Mouse (Mus musculus) hindbrain, postnatal 0 days (tissue): Measurements from ENCODE around the gene Zc3h10. TPM values are rescaled to one million over a fixed set of nuclear protein-coding genes. Genes with fewer than 3 reads are reported as not detected.
A peak's percentile ranks its signal among the peaks of the same experiment; 100 is the strongest.
"Not testable (repeated sequence)": the region's sequence is repeated elsewhere in the genome, so short reads cannot be mapped to it uniquely, and the experiment has no call there.

ENCODE experiments used
- ATAC-seq: fragments of 200-750 bp; cut with Nextera tagmentation; 2 replicates; pipeline ENCODE4 v1.8.0; 2017; ENCODE audit warnings: mild to moderate bottlenecking, moderate TSS enrichment, moderate library complexity
- DNase-seq: peaks from one replicate; pipeline ENCODE4 v3.0.0-alpha.2; 2015; ENCODE audit warnings: low spot score
- H3K27ac ChIP-seq: fragments of 300-500 bp; sonication (generic); 2 replicates; pipeline ENCODE4 v1.5.1; 2014; ENCODE audit warnings: mild to moderate bottlenecking
- H3K27me3 ChIP-seq: fragments of 300-500 bp; sonication (generic); 2 replicates; pipeline ENCODE4 v1.6.1; 2014; ENCODE audit warnings: low read length, mixed read lengths; ENCODE audit not compliant: insufficient read depth
- H3K36me3 ChIP-seq: fragments of 300-500 bp; sonication (generic); 2 replicates; pipeline ENCODE4 v1.6.1; 2014; ENCODE audit warnings: low read length, mixed read lengths; ENCODE audit not compliant: insufficient read depth
- H3K4me1 ChIP-seq: fragments of 300-500 bp; sonication (generic); 2 replicates; pipeline ENCODE4 v1.6.1; 2014; ENCODE audit warnings: antibody characterized with exemption, low read length, mixed read lengths; ENCODE audit not compliant: insufficient read depth
- H3K4me2 ChIP-seq: fragments of 300-500 bp; sonication (generic); 2 replicates; pipeline ENCODE4 v1.6.1; 2014; ENCODE audit warnings: low read depth, mild to moderate bottlenecking, low read length, moderate library complexity, mixed read lengths
- H3K4me3 ChIP-seq: fragments of 300-500 bp; sonication (generic); 2 replicates; pipeline ENCODE4 v1.5.1; 2014; ENCODE audit warnings: low read length
- H3K9ac ChIP-seq: fragments of 300-500 bp; sonication (generic); replicated peaks from 2 replicates; pipeline ENCODE4 v1.6.1; 2014; ENCODE audit warnings: mild to moderate bottlenecking, low read length, moderate library complexity, mixed read lengths
- H3K9me3 ChIP-seq: fragments of 300-500 bp; sonication (generic); 2 replicates; pipeline ENCODE4 v1.6.1; 2016; ENCODE audit warnings: low read length, mixed read lengths
- CTCF ChIP-seq: IDR thresholded peaks from 2 replicates; pipeline ENCODE4 v1.5.1; 2016; ENCODE audit warnings: antibody characterized with exemption, control low read depth, low read depth
- WGBS: fragments of 180-500 bp; shearing (Covaris S2); extraction: QIAGEN DNeasy Blood & Tissue Kit; methylation state at CpG from one replicate; pipeline ENCODE4 v1.1.7; 2014; 5-methylcytosine and 5-hydroxymethylcytosine counted together
- microRNA-seq, 2 experiments: library from miRNA; unstranded; fragments of <30 nt; microRNA quantifications; one replicate each; pipeline ENCODE4; 2016
- polyA plus RNA-seq: library from polyadenylated mRNA; unstranded; fragments of >200 nt; fragmentation: Nextera tagmentation; extraction: Ambion mirVana; gene quantifications from 2 replicates; pipeline ENCODE4 v1.2.1, GENCODE M21; 2015
- total RNA-seq: library from RNA; depleted of rRNA; stranded (reverse); fragments of >200 nt; gene quantifications from 2 replicates; pipeline ENCODE4 v1.2.3, GENCODE M21; 2014; rRNA removed

The Zc3h10 gene
- total and polyA plus RNA-seq, 2 experiments from 2014 or later: 12.5 to 19.4 TPM

DNA sequence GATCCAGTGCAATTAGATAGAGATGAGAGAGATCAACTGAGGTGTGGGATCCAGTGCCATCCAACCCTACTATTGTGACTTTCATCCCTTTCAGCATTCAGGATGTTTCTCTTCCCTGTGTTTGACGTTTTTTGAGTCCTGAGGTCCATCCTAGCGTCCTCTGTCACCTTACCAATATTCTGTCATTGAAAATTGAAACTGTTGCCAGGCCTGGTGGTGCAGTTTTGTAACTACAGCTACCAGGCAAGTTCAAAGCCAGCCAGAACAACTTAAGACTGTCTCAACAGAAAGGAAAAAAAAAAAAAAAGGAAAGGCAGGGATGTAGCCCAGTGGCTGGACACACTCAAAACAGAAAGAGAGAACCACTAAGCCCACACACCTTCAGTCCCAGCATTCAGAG is 52.3 kb downstream of the Zc3h10 start:
- Histone ChIP-seq H3K9me3 (no peaks in the 10 kb centered on the region), H3K4me3 (peak overlapping the region; percentile 59; the same call in 1 of the 2 replicates), H3K27me3 (no peaks in the 10 kb centered on the region), H3K27ac (peak overlapping the region; percentile 91; the same call in 1 of the 2 replicates), H3K4me2 (peak overlapping the region; percentile 71), H3K4me1 (peaks cover 20% of the 10 kb centered on the region), H3K9ac (0 out of 2 replicates have a peak overlapping the region, but pooled peaks have one; percentile 75), H3K36me3 (peaks cover 3% of the 10 kb centered on the region; the same call in 1 of the 2 replicates)
- WGBS: 70% methylated on average over 2 of the region's 2 CpGs
- no peak for ATAC-seq
- DNase-seq: no peak
- TF ChIP-seq CTCF: peak; percentile 36; the same call in 1 of the 2 replicates

GRCm38 (mm10) chr10:128494667-128495245 is 52.8 kb downstream of the Zc3h10 start:
- Histone ChIP-seq H3K27me3 (no peaks in the 10 kb centered on the region), H3K4me1 (peaks cover 20% of the 10 kb centered on the region)
- no peak for TF ChIP-seq CTCF

GRCm38 (mm10) chr10:128493695-128494666 is 53.6 kb downstream of the Zc3h10 start, which contains the start of gene Myl6:
Gene Myl6, minus strand, starts transcription at chr10:128494145.
- no peaks in the 10 kb centered on the region for H3K9me3 ChIP-seq
- peaks cover 20% of the 10 kb centered on the region for H3K4me1 ChIP-seq
- H3K4me2 ChIP-seq: peak within 1 kb of the TSS; percentile 71
- H3K27me3 ChIP-seq: no peaks in the 10 kb centered on the region
- peak within 1 kb of the TSS; percentile 59 for H3K4me3 ChIP-seq
- H3K9ac ChIP-seq: peak within 1 kb of the TSS; percentile 75
- DNase-seq: peak; percentile 99
- peak; percentile 79 for TF ChIP-seq CTCF
- under 1% methylated on average over 45 of the region's 45 CpGs for WGBS
- ATAC-seq: peak; percentile 94
- H3K36me3 ChIP-seq: peaks cover 14% of the 10 kb centered on the region; the same call in 1 of the 2 replicates
- peak within 1 kb of the TSS; percentile 91 for H3K27ac ChIP-seq

More at GRCm38 (mm10) chr10:128494667-128495245, 52.8 kb downstream of the Zc3h10 start:
- Histone ChIP-seq H3K4me2 (peak overlapping the region; percentile 71), H3K9me3 (no peaks in the 10 kb centered on the region), H3K36me3 (peaks cover 9% of the 10 kb centered on the region; the same call in 1 of the 2 replicates), H3K27ac (peak overlapping the region; percentile 91), H3K4me3 (peak overlapping the region; percentile 59), H3K9ac (peak overlapping the region; percentile 75)
- ATAC-seq (no peak), DNase-seq (no peak)
- 52% methylated on average over 11 of the region's 11 CpGs for WGBS

DNA sequence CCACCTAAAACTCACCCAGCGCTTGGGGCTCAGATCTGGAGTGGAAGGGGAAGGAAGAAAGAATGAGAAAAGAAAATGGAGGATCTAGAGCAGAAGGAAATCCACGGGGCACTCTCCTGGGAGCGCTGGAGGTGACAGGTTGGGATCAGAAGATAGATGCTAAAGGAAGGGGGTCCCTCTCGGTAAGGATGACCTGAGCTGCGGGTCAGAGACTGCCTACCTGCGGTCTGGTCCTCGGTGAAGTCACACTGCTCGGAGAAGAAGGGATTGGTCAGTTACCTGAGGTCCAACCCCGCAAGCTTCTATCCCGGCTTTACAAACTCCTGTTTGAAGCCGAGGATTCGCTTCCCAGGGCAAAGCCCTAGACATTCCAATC is 54.3 kb downstream of the Zc3h10 start:
- DNase-seq: peak; percentile 56
- Histone ChIP-seq H3K4me3 (peak overlapping the region; percentile 59), H3K27me3 (no peaks in the 10 kb centered on the region), H3K9ac (peak overlapping the region; percentile 75), H3K27ac (peak overlapping the region; percentile 91), H3K4me1 (peaks cover 18% of the 10 kb centered on the region), H3K4me2 (peak overlapping the region; percentile 71), H3K36me3 (peaks cover 21% of the 10 kb centered on the region; the same call in 1 of the 2 replicates), H3K9me3 (no peaks in the 10 kb centered on the region)
- no peak for TF ChIP-seq CTCF
- under 1% methylated on average over 12 of the region's 12 CpGs for WGBS
- peak; percentile 43 for ATAC-seq

DNA sequence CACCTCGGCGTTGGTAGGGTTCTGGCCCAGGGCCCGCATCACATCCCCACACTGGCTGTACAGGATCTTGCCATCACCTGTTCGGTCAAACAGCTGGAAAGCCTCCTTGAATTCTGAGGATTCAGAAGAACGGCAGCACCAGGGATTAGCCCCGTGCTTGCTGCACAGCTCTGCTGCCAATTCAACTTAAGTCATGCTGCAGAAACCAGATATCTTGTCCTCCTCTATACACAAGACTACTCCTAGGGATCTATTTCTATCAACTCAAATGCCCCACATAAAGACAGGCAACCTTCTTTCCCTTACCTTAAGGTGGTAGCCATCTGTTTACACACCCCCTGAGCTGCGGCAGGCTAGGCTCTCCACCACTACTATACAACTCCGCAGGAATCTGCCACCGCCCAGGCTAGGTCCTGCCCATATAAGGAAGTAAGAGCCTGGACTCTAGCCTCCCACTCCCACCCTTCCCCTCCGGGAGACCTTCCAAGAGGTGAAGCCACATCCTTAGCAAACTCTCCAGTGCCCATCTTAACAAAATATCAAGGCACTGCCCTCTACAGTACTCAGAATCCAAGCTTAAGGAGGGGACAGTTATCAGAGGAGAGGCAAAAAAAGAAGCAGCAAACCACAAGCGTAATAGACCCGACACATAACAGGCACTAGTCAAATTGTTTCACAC is 54.8 kb downstream of the Zc3h10 start:
- Histone ChIP-seq H3K36me3 (peaks cover 27% of the 10 kb centered on the region), H3K9me3 (no peaks in the 10 kb centered on the region), H3K4me2 (peak overlapping the region; percentile 71), H3K9ac (peak overlapping the region; percentile 75), H3K27ac (peak overlapping the region; percentile 91), H3K4me1 (peaks cover 14% of the 10 kb centered on the region), H3K4me3 (peak overlapping the region; percentile 59), H3K27me3 (no peaks in the 10 kb centered on the region)
- ATAC-seq (peak; percentile 22), DNase-seq (peak; percentile 67)
- 23% methylated on average over 12 of the region's 12 CpGs for WGBS
- no peak for TF ChIP-seq CTCF

- H3K27me3 ChIP-seq, ATAC-seq, DNase-seq, H3K9me3 ChIP-seq: not testable (repeated sequence)
- 74% methylated on average over 8 of the region's 8 CpGs for WGBS
- Histone ChIP-seq H3K4me3 (peak overlapping the region; percentile 59), H3K9ac (peak overlapping the region; percentile 75), H3K4me1 (peaks cover 14% of the 10 kb centered on the region), H3K4me2 (peak overlapping the region; percentile 71), H3K36me3 (peaks cover 34% of the 10 kb centered on the region), H3K27ac (peak overlapping the region; percentile 91; the same call in 1 of the 2 replicates)
Observed at GRCm38 (mm10) chr10:128492051-128492450, 55.5 kb downstream of the Zc3h10 start.

Small RNA genes lying within 50 kb of the gene (microRNA-seq; reads per million reads assigned to microRNA genes)
- gene Gm47275: 0 reads per million in 2 experiments
- 0.18 to 0.36 reads per million in 2 experiments for gene Mir6916
- gene Mir6917: 0 reads per million in 2 experiments

Other genes starting within 250 kb of the Zc3h10 start
- 0.50 TPM in 1 of 2 replicates, not detected in the other for gene Il23a, start 249.0 kb downstream of the Zc3h10 start, total RNA-seq
- 0.35 and 0.73 TPM in 2 replicates for gene Il23a, start 249.0 kb downstream of the Zc3h10 start, polyA plus RNA-seq
- 21.2 and 25.2 TPM in 2 replicates for gene Pan2, start 244.4 kb downstream of the Zc3h10 start, total RNA-seq
- gene Pan2, start 244.4 kb downstream of the Zc3h10 start, polyA plus RNA-seq: 14.3 and 16.4 TPM in 2 replicates
- 42.9 and 73.3 TPM in 2 replicates for gene Cnpy2, start 225.3 kb downstream of the Zc3h10 start, total RNA-seq
- 186 and 189 TPM in 2 replicates for gene Cnpy2, start 225.3 kb downstream of the Zc3h10 start, polyA plus RNA-seq
- 274 and 311 TPM in 2 replicates for gene Cs, start 210.0 kb downstream of the Zc3h10 start, total RNA-seq
- 262 and 285 TPM in 2 replicates for gene Cs, start 210.0 kb downstream of the Zc3h10 start, polyA plus RNA-seq
- 26.9 and 42.1 TPM in 2 replicates for gene Coq10a, start 178.8 kb downstream of the Zc3h10 start, total RNA-seq
- 50.8 and 52.1 TPM in 2 replicates for gene Coq10a, start 178.8 kb downstream of the Zc3h10 start, polyA plus RNA-seq
- 38.8 and 39.5 TPM in 2 replicates for gene Ankrd52, start 170.7 kb downstream of the Zc3h10 start, total RNA-seq
- gene Ankrd52, start 170.7 kb downstream of the Zc3h10 start, polyA plus RNA-seq: 9.1 and 10.6 TPM in 2 replicates
- 0.58 and 2.3 TPM in 2 replicates for gene Slc39a5, start 146.5 kb downstream of the Zc3h10 start, total RNA-seq
- gene Slc39a5, start 146.5 kb downstream of the Zc3h10 start, polyA plus RNA-seq: 0.55 and 0.66 TPM in 2 replicates
- 73.9 and 98.9 TPM in 2 replicates for gene Nabp2, start 136.3 kb downstream of the Zc3h10 start, total RNA-seq
- 135 and 140 TPM in 2 replicates for gene Nabp2, start 136.3 kb downstream of the Zc3h10 start, polyA plus RNA-seq
- 98.1 and 105 TPM in 2 replicates for gene Rnf41, start 136.1 kb downstream of the Zc3h10 start, total RNA-seq
- 75.8 and 76.3 TPM in 2 replicates for gene Rnf41, start 136.1 kb downstream of the Zc3h10 start, polyA plus RNA-seq
- 174 and 181 TPM in 2 replicates for gene Smarcc2, start 88.5 kb downstream of the Zc3h10 start, total RNA-seq
- 112 and 120 TPM in 2 replicates for gene Smarcc2, start 88.5 kb downstream of the Zc3h10 start, polyA plus RNA-seq
- 565 and 585 TPM in 2 replicates for gene Myl6, start 53.6 kb downstream of the Zc3h10 start, total RNA-seq
- gene Myl6, start 53.6 kb downstream of the Zc3h10 start, polyA plus RNA-seq: 1,081 and 1,089 TPM in 2 replicates
- 27.1 and 34.6 TPM in 2 replicates for gene Myl6b, start 49.1 kb downstream of the Zc3h10 start, total RNA-seq
- 4.2 and 4.9 TPM in 2 replicates for gene Myl6b, start 49.1 kb downstream of the Zc3h10 start, polyA plus RNA-seq
- 22.9 and 29.0 TPM in 2 replicates for gene Esyt1, start 21.9 kb downstream of the Zc3h10 start, total RNA-seq
- 13.3 TPM in 2 replicates for gene Esyt1, start 21.9 kb downstream of the Zc3h10 start, polyA plus RNA-seq
- 412 and 501 TPM in 2 replicates for gene Rpl41, start 1.5 kb upstream of the Zc3h10 start, total RNA-seq
- gene Rpl41, start 1.5 kb upstream of the Zc3h10 start, polyA plus RNA-seq: 2,609 and 2,618 TPM in 2 replicates
- gene Pa2g4, start 18.2 kb upstream of the Zc3h10 start, total RNA-seq: 48.0 and 61.2 TPM in 2 replicates
- gene Pa2g4, start 18.2 kb upstream of the Zc3h10 start, polyA plus RNA-seq: 114 and 117 TPM in 2 replicates
- gene Erbb3, start 41.9 kb upstream of the Zc3h10 start, total RNA-seq: 1.3 and 1.7 TPM in 2 replicates
- gene Erbb3, start 41.9 kb upstream of the Zc3h10 start, polyA plus RNA-seq: 0.64 and 0.65 TPM in 2 replicates
- gene Rps26, start 79.0 kb upstream of the Zc3h10 start, total RNA-seq: 1,199 and 1,407 TPM in 2 replicates
- 399 and 422 TPM in 2 replicates for gene Rps26, start 79.0 kb upstream of the Zc3h10 start, polyA plus RNA-seq
- gene Ikzf4, start 98.2 kb upstream of the Zc3h10 start, total RNA-seq: 11.0 and 90.5 TPM in 2 replicates
- gene Ikzf4, start 98.2 kb upstream of the Zc3h10 start, polyA plus RNA-seq: 8.6 and 9.8 TPM in 2 replicates
- 15.3 and 15.5 TPM in 2 replicates for gene Suox, start 126.3 kb upstream of the Zc3h10 start, total RNA-seq
- 10.3 and 10.9 TPM in 2 replicates for gene Suox, start 126.3 kb upstream of the Zc3h10 start, polyA plus RNA-seq
- gene Rab5b, start 148.5 kb upstream of the Zc3h10 start, total RNA-seq: 108 and 127 TPM in 2 replicates
- gene Rab5b, start 148.5 kb upstream of the Zc3h10 start, polyA plus RNA-seq: 97.5 and 99.7 TPM in 2 replicates
- gene Pmel, start 156.4 kb upstream of the Zc3h10 start, total RNA-seq: 0.63 and 1.0 TPM in 2 replicates
- 1.0 and 1.4 TPM in 2 replicates for gene Pmel, start 156.4 kb upstream of the Zc3h10 start, polyA plus RNA-seq
- gene Cdk2, start 157.3 kb upstream of the Zc3h10 start, total RNA-seq: 17.5 and 21.2 TPM in 2 replicates
- gene Cdk2, start 157.3 kb upstream of the Zc3h10 start, polyA plus RNA-seq: 16.6 and 17.7 TPM in 2 replicates
- 6.2 and 6.6 TPM in 2 replicates for gene Dgka, start 197.1 kb upstream of the Zc3h10 start, total RNA-seq
- gene Dgka, start 197.1 kb upstream of the Zc3h10 start, polyA plus RNA-seq: 6.2 and 6.7 TPM in 2 replicates
- 45.6 and 47.4 TPM in 2 replicates for gene Pym1, start 200.1 kb upstream of the Zc3h10 start, total RNA-seq
- 51.0 and 51.5 TPM in 2 replicates for gene Pym1, start 200.1 kb upstream of the Zc3h10 start, polyA plus RNA-seq
- 0.52 and 2.8 TPM in 2 replicates for gene Mmp19, start 243.1 kb upstream of the Zc3h10 start, total RNA-seq
- gene Mmp19, start 243.1 kb upstream of the Zc3h10 start, polyA plus RNA-seq: 0.59 and 0.61 TPM in 2 replicates